Comparison of ENCODE assay signal across 29 mouse cellular contexts in genomic region chr16:88572904-88573404, GRCm38 (mm10). TPM values are rescaled to one million over a fixed set of nuclear protein-coding genes. Genes with fewer than 3 reads are reported as not detected.
"Had no signal": no experiment of that assay in that cellular context is flagged by ENCODE, and none has a peak within 500 bp of the region (broad histone marks: within the 10 kb centered on the region; RNA-seq: fewer than 3 reads in every experiment).

No protein-coding gene starts in this region.

- H3K4me3 ChIP-seq: layer of hippocampus, adult 2 months; left cerebral cortex, adult 2 months; liver, embryonic 13.5 days; midbrain, embryonic 13.5 days had no signal

- H3K4me2 ChIP-seq: liver, embryonic 13.5 days; midbrain, embryonic 13.5 days had no signal

- H3K9ac ChIP-seq: liver, embryonic 13.5 days; midbrain, embryonic 13.5 days had no signal

- DNase-seq: layer of hippocampus, adult 9-11 months; liver, embryonic 13.5 days; lung, adult 2 months; lung, postnatal 14 days; lung, postnatal 4 days; thymus, adult 18-20 months; thymus, postnatal 36 days had no signal

- H3K36me3 ChIP-seq: liver, embryonic 13.5 days; midbrain, embryonic 13.5 days had no signal

- ATAC-seq: intestine, postnatal 0 days; midbrain, embryonic 13.5 days; midbrain, embryonic 16.5 days had no signal

- H3K27me3 ChIP-seq: liver, embryonic 13.5 days; midbrain, embryonic 13.5 days had no signal

- H3K4me1 ChIP-seq: liver, embryonic 13.5 days; midbrain, embryonic 13.5 days had no signal

- H3K9me3 ChIP-seq: liver, embryonic 13.5 days; midbrain, embryonic 13.5 days had no signal

- H3K27ac ChIP-seq: layer of hippocampus, adult 2 months; left cerebral cortex, adult 2 months; liver, embryonic 13.5 days; midbrain, embryonic 13.5 days had no signal

RNA-seq across cellular contexts. Expression of gene Cldn8, which starts 10.0 kb away (rescaled TPM):
- total RNA-seq: layer of hippocampus, adult 2 months; layer of hippocampus, postnatal 25 days; left cerebral cortex, adult 2 months; left cerebral cortex, postnatal 10 days; left cerebral cortex, postnatal 36 days; megakaryocyte, adult 5-6 weeks had no signal
- polyA plus RNA-seq: liver, embryonic 13.5 days; midbrain, embryonic 13.5 days; midbrain, embryonic 16.5 days; neural tube, embryonic 14.5 days; testis, adult 2 months had no signal

RNA-seq across cellular contexts. Expression of gene Krtap24-1, which starts 39.1 kb away (rescaled TPM):
- total RNA-seq: layer of hippocampus, adult 2 months; layer of hippocampus, postnatal 25 days; left cerebral cortex, adult 2 months; left cerebral cortex, postnatal 10 days; left cerebral cortex, postnatal 36 days; liver, adult 2 months; megakaryocyte, adult 5-6 weeks had no signal
- polyA plus RNA-seq: intestine, embryonic 14.5 days; intestine, postnatal 0 days; limb, embryonic 11.5 days; limb, embryonic 14.5 days; liver, adult 2 months; liver, embryonic 13.5 days; liver, embryonic 16.5 days; lung, adult 2 months; lung, embryonic 16.5 days; midbrain, embryonic 13.5 days; midbrain, embryonic 16.5 days; neural tube, embryonic 11.5 days; neural tube, embryonic 14.5 days; small intestine, adult 2 months; spleen, adult 2 months; stomach, embryonic 16.5 days; urinary bladder, adult 2 months had no signal

RNA-seq across cellular contexts. Expression of gene 2310079G19Rik, which starts 54.5 kb away (rescaled TPM):
- total RNA-seq: layer of hippocampus, adult 2 months; layer of hippocampus, postnatal 25 days; left cerebral cortex, adult 2 months; left cerebral cortex, postnatal 10 days; left cerebral cortex, postnatal 36 days; liver, adult 2 months; megakaryocyte, adult 5-6 weeks had no signal
- polyA plus RNA-seq: intestine, embryonic 14.5 days; intestine, postnatal 0 days; limb, embryonic 11.5 days; limb, embryonic 14.5 days; liver, adult 2 months; liver, embryonic 13.5 days; liver, embryonic 16.5 days; lung, adult 2 months; lung, embryonic 16.5 days; midbrain, embryonic 13.5 days; midbrain, embryonic 16.5 days; neural tube, embryonic 11.5 days; neural tube, embryonic 14.5 days; small intestine, adult 2 months; spleen, adult 2 months; stomach, embryonic 16.5 days; testis, adult 2 months; urinary bladder, adult 2 months had no signal
